Mouse (Mus musculus) heart, postnatal 0 days (tissue): Measurements from ENCODE around the gene Dner. TPM values are rescaled to one million over a fixed set of nuclear protein-coding genes. Genes with fewer than 3 reads are reported as not detected.

Experiments
- ATAC-seq: fragments of 200-750 bp; cut with Nextera tagmentation; 2 replicates; pipeline ENCODE4 v1.8.0; 2017; ENCODE audit warnings: low read depth, moderate number of reproducible peaks, moderate library complexity; ENCODE audit not compliant: insufficient read depth
- DNase-seq: peaks from one replicate; pipeline ENCODE4 v3.0.0-alpha.2; 2016; ENCODE audit warnings: low spot score
- H3K27ac ChIP-seq: fragments of 300-500 bp; sonication (generic); 2 replicates; pipeline ENCODE4 v1.5.1; 2014; ENCODE audit warnings: low read depth, mild to moderate bottlenecking
- H3K27me3 ChIP-seq: fragments of 300-500 bp; sonication (generic); 2 replicates; pipeline ENCODE4 v1.6.1; 2014; ENCODE audit warnings: low read length, mixed read lengths; ENCODE audit not compliant: control insufficient read depth, insufficient read depth
- H3K36me3 ChIP-seq: fragments of 300-500 bp; sonication (generic); replicated peaks from 2 replicates; pipeline ENCODE4 v1.6.1; 2014; ENCODE audit warnings: low read length, mixed read lengths; ENCODE audit not compliant: control insufficient read depth, insufficient read depth
- H3K4me1 ChIP-seq: fragments of 300-500 bp; sonication (generic); 2 replicates; pipeline ENCODE4 v1.6.1; 2014; ENCODE audit warnings: antibody characterized with exemption; ENCODE audit not compliant: control insufficient read depth, insufficient read depth
- H3K4me2 ChIP-seq: fragments of 300-500 bp; sonication (generic); 2 replicates; pipeline ENCODE4 v1.6.1; 2014; ENCODE audit warnings: low read depth, mild to moderate bottlenecking, low read length, moderate library complexity
- H3K4me3 ChIP-seq: fragments of 300-500 bp; sonication (generic); 2 replicates; pipeline ENCODE4 v1.5.1; 2014; ENCODE audit warnings: low read depth, low read length
- H3K9ac ChIP-seq: fragments of 300-500 bp; sonication (generic); replicated peaks from 2 replicates; pipeline ENCODE4 v1.6.1; 2014; ENCODE audit warnings: low read depth, low read length, mixed read lengths
- H3K9me3 ChIP-seq: fragments of 300-500 bp; sonication (generic); replicated peaks from 2 replicates; pipeline ENCODE4 v1.6.1; 2016; ENCODE audit warnings: low read length; ENCODE audit not compliant: control insufficient read depth
- CTCF ChIP-seq: IDR thresholded peaks from 2 replicates; pipeline ENCODE4 v1.5.1; 2016; ENCODE audit warnings: antibody characterized with exemption, control low read depth, low read depth
- EP300 ChIP-seq: IDR thresholded peaks from 2 replicates; pipeline ENCODE4 v1.6.1; 2016; ENCODE audit warnings: antibody characterized with exemption, low read depth
- WGBS: fragments of 180-500 bp; shearing (Covaris S2); extraction: QIAGEN DNeasy Blood & Tissue Kit; methylation state at CpG from one replicate; pipeline ENCODE4 v1.1.7; 2014; 5-methylcytosine and 5-hydroxymethylcytosine counted together
- polyA plus RNA-seq: library from polyadenylated mRNA; unstranded; fragments of >200 nt; fragmentation: Nextera tagmentation; extraction: Ambion mirVana; gene quantifications from 2 replicates; pipeline ENCODE4 v1.2.1, GENCODE M21; 2015
- total RNA-seq: library from RNA; depleted of rRNA; stranded (reverse); fragments of >200 nt; gene quantifications from 2 replicates; pipeline ENCODE4 v1.2.3, GENCODE M21; 2014; ENCODE audit warnings: low replicate concordance

Gene Dner
- total and polyA plus RNA-seq, 2 experiments from 2014 or later, result 0.19 to 0.76 TPM

DNA sequence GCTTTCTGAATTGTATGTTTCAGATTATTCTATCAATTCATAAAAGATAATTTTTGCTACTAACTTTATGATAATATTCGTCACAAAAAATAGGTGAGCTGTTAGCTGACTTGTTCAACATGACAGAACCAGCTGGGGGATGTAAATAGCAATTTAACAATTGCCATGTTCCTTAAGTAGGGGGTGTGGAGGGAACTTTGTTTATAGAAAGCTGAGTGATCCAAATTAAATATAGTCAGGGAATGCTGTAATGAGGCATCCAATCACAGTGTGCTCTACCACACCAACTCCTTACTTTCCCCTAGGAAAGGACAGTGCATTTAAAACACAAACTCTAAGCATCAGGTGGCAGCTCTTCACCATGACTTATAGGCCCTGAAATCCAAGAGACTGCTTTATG lies 313.3 kb downstream of the Dner start:
- Histone ChIP-seq H3K9me3 (no peaks in the 10 kb centered on the region), H3K27me3 (no peaks in the 10 kb centered on the region), H3K4me1 (no peaks in the 10 kb centered on the region), H3K4me2 (no peak overlapping the region), H3K4me3 (no peak overlapping the region), H3K27ac (no peak overlapping the region), H3K9ac (no peak overlapping the region), H3K36me3 (no peaks in the 10 kb centered on the region)
- ATAC-seq (no peak), DNase-seq (no peak)
- TF ChIP-seq EP300, result no peak
- 50% methylated on average over 1 of the region's 1 CpGs for WGBS

DNA sequence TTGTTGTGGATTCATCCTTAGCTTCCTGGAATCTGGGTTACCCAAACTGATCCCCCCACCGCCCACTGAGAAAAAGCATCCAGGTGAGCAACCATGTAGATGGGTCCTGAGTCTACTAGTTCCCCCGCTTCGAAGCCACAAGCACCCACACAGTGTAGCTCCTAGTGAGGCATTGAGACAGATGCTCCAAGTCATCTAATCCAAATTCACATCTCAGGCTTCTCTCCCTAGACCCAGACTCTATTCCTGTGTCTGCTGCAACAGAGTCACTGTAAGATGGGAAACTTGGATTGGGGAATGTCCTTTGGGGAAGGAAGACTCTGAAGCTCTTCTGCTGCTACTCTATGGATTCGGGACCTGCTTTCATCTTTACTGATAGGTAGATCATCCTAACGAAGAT lies 314.0 kb downstream of the Dner start:
- TF ChIP-seq CTCF, result no peak
- TF ChIP-seq EP300, result no peak
- ATAC-seq, result no peak
- Histone ChIP-seq H3K4me3 (no peak overlapping the region), H3K27me3 (no peaks in the 10 kb centered on the region), H3K36me3 (no peaks in the 10 kb centered on the region), H3K4me1 (no peaks in the 10 kb centered on the region), H3K9me3 (no peaks in the 10 kb centered on the region), H3K27ac (no peak overlapping the region), H3K9ac (no peak overlapping the region), H3K4me2 (no peak overlapping the region)
- DNase-seq, result no peak
- WGBS, result 81% methylated on average over 5 of the region's 5 CpGs

DNA sequence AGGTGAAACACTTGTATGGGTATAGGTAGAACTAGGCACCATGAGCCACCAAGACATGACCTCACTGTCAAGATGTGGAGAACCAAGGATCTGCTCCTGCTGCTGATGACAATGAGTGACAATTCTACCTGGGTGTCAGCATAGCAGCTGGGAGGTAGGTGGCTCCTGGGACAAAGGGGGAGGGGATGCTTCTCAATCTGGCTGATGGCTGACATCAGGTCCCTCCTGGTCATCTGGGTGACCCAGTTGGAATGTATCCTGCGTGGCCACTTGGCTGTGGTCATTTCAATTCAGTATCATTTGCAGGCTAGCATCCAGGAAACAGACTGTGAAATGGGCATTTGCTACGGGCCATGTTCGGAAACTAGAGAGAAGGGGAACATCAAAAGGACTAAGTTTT lies 315.1 kb downstream of the Dner start:
- no peak overlapping the region for H3K4me3 ChIP-seq
- H3K36me3 ChIP-seq, result no peaks in the 10 kb centered on the region
- H3K4me2 ChIP-seq, result no peak overlapping the region
- no peaks in the 10 kb centered on the region for H3K27me3 ChIP-seq
- H3K9me3 ChIP-seq, result no peaks in the 10 kb centered on the region
- DNase-seq, result no peak
- no peak for TF ChIP-seq CTCF
- no peak for TF ChIP-seq EP300
- H3K4me1 ChIP-seq, result no peaks in the 10 kb centered on the region
- H3K9ac ChIP-seq, result no peak overlapping the region
- WGBS, result 77% methylated on average over 3 of the region's 3 CpGs
- ATAC-seq, result no peak
- no peak overlapping the region for H3K27ac ChIP-seq

DNA sequence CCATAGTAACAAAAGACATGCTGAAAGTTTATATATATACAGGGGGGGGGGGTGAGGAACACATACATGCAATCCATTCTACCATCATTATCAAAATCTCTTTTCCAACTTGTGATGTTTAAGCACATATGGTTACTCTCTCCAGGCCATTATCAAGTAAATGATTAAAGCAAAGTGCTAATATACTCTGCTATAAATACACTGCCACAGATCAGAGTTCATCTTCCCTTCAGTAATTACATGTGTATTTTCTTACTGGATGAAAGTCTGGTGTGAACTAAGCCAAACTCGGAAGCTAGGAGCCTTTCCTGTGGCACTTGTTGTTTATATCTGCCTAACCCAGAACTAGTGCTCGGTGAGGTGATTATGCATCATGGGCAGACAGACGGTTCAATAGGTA lies 328.3 kb downstream of the Dner start:
- 67% methylated on average over 3 of the region's 3 CpGs for WGBS
- ATAC-seq (no peak), DNase-seq (no peak)
- no peaks in the 10 kb centered on the region for H3K4me1 ChIP-seq
- H3K4me3 ChIP-seq, result no peak overlapping the region
- no peaks in the 10 kb centered on the region for H3K36me3 ChIP-seq
- no peak overlapping the region for H3K9ac ChIP-seq
- H3K9me3 ChIP-seq, result no peaks in the 10 kb centered on the region
- H3K27me3 ChIP-seq, result no peaks in the 10 kb centered on the region
- H3K4me2 ChIP-seq, result no peak overlapping the region
- H3K27ac ChIP-seq, result no peak overlapping the region
- no peak for TF ChIP-seq EP300
- no peak for TF ChIP-seq CTCF

DNA sequence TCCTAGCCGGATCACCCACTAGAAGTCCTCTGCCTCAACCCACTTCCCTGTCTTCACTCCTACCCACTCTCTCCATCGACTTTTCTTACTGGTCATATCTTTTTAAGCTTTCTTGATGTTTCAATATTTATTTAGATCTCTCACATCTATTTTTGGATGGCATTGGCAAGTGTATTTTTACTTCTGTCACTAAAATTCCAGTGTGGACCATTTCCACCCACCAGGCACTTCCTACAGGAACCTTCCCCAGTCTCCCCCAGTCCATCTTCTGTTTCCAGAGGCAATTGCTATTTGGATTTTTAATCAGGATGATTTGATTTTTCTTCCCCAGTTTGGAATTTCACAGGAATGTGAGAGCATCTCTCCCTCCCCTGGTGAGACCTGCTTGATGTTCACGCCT lies 329.5 kb downstream of the Dner start:
- Histone ChIP-seq H3K27me3 (no peaks in the 10 kb centered on the region), H3K36me3 (no peaks in the 10 kb centered on the region), H3K9me3 (no peaks in the 10 kb centered on the region), H3K27ac (no peak overlapping the region), H3K4me2 (no peak overlapping the region), H3K4me3 (no peak overlapping the region), H3K4me1 (no peaks in the 10 kb centered on the region), H3K9ac (no peak overlapping the region)
- no peak for TF ChIP-seq EP300
- TF ChIP-seq CTCF, result no peak
- WGBS, result 55% methylated on average over 3 of the region's 3 CpGs
- ATAC-seq, result no peak
- DNase-seq, result no peak

DNA sequence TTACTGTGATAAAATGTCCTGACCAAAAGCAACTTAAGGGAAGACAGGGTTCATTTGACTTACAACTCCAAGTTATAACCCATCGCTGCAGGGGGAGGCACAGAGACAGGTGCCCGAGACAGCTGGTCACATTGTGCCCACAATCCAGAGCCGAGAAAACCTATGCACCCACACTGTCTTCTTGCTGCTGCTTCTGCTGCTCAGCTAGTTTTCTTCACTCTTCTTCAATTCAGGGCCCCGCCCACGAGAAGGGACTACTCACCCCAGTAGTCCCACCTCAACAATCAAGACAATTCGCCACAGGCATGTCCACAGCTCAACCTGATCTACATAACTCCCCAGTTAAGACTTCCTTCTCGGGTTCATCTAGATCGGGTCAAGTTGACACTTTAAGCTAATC lies 332.1 kb downstream of the Dner start, which contains the start of gene Pid1:
TSS of gene Pid1 (minus strand) at position 214 of the 400 bp plus-strand sequence.
- Histone ChIP-seq H3K27ac (no peak within 1 kb of the TSS), H3K36me3 (no peaks in the 10 kb centered on the region), H3K9me3 (no peaks in the 10 kb centered on the region), H3K4me1 (no peaks in the 10 kb centered on the region), H3K4me3 (no peak within 1 kb of the TSS), H3K4me2 (no peak within 1 kb of the TSS), H3K9ac (no peak within 1 kb of the TSS), H3K27me3 (no peaks in the 10 kb centered on the region)
- 78% methylated on average over 8 of the region's 8 CpGs for WGBS
- no peak for DNase-seq
- no peak for ATAC-seq
- no peak for TF ChIP-seq CTCF
- TF ChIP-seq EP300, result no peak
